Mouse (Mus musculus): ENCODE data around the gene Spc24. TPM values are rescaled to one million over a fixed set of nuclear protein-coding genes. Genes with fewer than 3 reads are reported as not detected.
"Not testable (repeated sequence)": the region's sequence is repeated elsewhere in the genome, so short reads cannot be mapped to it uniquely, and the experiment has no call there.

Gene Spc24
- 43.2 and 50.1 TPM in 2 replicates for total RNA-seq (2015)
- total RNA-seq (2017): 128 and 151 TPM in 2 replicates

GRCm38 (mm10) chr9:21760155-21761088, at the start of gene Spc24:
Spc24 (minus strand) TSS chr9:21760303.
- peak; percentile 94 for ATAC-seq (replicated peaks; ENCODE audit: poor library complexity)

- peak; percentile 72 for ATAC-seq (replicated peaks; ENCODE audit: poor library complexity)
Observed at GRCm38 (mm10) chr9:21808561-21808960, 48.5 kb upstream of the Spc24 start.

GRCm38 (mm10) chr9:21806976-21807375, 46.9 kb upstream of the Spc24 start:
- ATAC-seq (replicated peaks; ENCODE audit: poor library complexity): no peak

- no peak for ATAC-seq (replicated peaks; ENCODE audit: poor library complexity)
Observed at GRCm38 (mm10) chr9:21806363-21806762, 46.3 kb upstream of the Spc24 start.

DNA sequence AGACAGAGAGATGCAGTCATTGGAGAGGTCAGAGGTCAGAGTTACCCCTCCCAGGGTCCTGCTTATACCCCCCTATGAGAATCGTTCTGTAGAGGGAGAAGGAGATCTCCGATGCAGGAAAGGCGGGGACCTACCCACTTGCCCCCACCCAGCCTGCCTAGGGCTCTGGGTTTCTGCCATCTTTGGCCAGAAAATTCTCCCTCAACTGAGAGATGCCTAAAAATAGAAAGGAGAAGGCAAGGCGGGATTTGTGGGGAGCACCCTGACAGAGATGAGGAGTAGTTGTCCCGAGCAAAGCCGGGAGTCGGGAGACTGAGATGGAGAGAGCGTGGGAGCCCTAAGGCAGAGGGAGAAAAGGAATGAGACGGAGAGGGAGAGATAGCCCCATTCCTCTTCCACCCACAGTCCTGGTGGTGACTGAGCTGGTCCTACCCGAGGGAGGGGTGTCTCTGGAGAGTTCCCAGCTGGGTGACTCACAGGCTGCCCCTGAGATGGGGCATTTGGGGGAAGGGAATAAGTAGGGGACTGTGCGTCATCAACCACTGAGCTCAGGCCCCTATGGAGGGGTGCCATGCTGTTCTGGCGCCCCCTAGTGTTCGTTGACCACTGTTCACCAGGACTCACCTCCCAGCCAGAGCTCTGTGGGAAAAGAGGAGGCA, 44.0 kb upstream of the Spc24 start:
- peak; percentile 88 for ATAC-seq (replicated peaks; ENCODE audit: poor library complexity)

DNA sequence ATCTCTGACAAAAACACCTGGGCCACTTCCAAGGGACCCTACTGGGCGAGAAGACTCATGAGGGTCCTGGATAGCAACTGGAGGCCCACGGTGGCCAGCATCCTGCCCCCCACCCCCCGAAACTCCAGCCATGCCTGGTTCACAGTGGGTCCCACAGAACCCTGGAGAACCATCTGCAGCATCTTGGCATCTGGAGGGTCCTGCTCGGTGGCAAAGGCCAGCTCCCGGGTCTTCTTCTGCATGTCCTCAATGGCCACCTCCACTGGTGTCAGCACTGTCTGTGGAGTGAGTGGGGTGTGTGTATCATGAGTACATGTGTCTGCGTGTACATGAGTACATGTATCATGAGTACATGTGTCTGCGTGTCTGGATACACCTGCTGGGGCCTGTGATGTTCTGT, 41.5 kb upstream of the Spc24 start:
- ATAC-seq (replicated peaks; ENCODE audit: poor library complexity): no peak

GRCm38 (mm10) chr9:21801121-21801520, 41.0 kb upstream of the Spc24 start:
- ATAC-seq (replicated peaks; ENCODE audit: poor library complexity): no peak

DNA sequence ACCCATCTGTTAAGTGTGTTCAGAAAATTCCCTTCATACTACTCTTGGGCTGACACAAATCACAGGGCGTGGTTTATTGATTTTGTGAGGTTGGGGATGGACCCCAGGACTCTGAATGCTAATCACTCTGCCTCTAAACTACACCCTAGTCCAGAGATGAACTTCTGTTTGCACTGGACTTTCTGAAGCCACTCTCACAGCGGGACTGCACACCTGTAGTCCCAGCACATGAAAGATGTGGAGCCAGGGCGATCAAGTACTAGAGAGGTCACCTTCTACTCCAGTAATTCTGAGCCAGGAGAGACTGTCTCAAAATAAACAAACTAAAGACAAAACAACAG, 38.9 kb upstream of the Spc24 start:
- no peak for ATAC-seq (replicated peaks; ENCODE audit: poor library complexity)

DNA sequence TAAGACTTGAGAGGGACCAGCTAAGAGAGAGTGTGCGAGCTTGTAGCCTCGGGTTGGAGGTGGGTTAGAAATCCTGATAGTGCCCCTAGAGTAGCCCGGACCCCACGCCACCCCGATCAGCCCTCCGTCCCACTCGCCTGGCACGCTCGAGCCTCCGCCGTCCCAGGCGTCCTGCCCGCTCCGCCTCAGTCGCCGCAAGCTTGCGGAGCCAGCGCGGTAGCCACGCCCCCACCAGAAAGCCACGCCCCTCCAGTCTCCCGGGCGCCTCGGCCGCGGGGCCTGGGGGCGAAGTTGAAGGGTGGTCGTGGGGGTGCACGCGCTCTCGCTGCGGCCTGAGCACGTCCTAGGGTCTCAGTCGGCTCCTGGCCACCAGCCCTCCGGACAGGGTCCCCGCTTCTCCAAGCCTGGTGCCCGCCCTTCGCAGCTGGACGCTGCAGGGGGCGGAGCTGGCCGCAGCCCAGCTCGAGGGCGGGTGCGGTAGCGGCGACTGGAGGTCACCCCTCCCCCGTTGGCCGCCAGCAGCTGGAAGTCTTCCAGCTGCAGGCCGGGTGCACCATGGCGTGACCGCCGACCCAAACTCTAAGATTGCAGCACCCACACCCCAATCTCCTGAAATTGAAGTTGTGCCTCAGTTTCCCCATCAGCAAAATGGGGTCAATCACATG, 38.4 kb upstream of the Spc24 start, which contains the start of gene Kank2:
Kank2 (minus strand) TSS at position 400 of the 665 bp plus-strand sequence.
- peak; percentile 75 for ATAC-seq (replicated peaks; ENCODE audit: poor library complexity)

DNA sequence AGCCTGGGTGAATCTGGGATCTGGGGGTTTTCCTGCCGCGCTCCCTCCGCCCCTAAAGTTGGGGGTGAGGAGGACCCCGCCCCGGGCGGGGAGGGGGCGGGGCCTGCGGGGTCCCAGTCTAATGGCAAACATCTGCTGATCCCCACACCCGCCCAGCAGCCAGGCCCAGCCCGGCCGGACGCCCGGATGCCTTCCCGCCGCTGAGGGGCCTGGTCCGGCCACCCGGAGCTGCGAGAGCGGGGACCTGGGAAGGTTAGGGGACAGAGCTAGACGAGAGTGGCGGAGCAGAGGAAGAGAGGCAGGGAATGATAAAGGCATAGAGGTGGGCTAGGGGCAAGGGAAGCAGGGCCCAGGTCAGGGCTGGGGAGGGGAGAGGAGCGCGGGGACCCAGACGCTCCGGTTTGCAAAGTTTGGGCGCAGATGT, 37.8 kb upstream of the Spc24 start:
- peak; percentile 15; the same call in 1 of the 2 replicates for ATAC-seq (replicated peaks; ENCODE audit: poor library complexity)

- no peak for ATAC-seq (replicated peaks; ENCODE audit: poor library complexity)
Observed at GRCm38 (mm10) chr9:21796919-21797318, 36.8 kb upstream of the Spc24 start.

GRCm38 (mm10) chr9:21796259-21796658, 36.2 kb upstream of the Spc24 start:
- no peak for ATAC-seq (replicated peaks; ENCODE audit: poor library complexity)

DNA sequence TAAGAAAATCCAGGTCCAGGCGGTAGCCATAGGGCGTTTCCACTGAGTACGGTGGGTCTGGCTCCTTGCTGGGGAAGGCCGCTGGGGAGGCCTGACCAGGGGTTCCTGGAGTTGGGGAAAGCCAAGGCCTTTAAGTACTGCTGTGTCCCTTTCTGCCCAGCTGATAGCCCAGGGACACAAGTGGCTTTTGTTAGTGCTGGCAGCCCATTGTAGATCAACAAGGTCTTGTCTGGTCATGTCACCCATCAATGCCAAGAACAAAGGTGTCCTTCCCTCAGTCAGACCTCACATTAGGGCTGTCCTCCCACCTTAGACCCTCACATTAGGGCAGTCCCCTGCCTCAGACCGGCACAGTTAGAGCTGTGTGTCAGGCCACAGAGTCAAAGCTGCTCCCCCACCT, 35.5 kb upstream of the Spc24 start:
- no peak for ATAC-seq (replicated peaks; ENCODE audit: poor library complexity)

- ATAC-seq (replicated peaks; ENCODE audit: poor library complexity): no peak
Observed at GRCm38 (mm10) chr9:21794925-21795324, 34.8 kb upstream of the Spc24 start.

DNA sequence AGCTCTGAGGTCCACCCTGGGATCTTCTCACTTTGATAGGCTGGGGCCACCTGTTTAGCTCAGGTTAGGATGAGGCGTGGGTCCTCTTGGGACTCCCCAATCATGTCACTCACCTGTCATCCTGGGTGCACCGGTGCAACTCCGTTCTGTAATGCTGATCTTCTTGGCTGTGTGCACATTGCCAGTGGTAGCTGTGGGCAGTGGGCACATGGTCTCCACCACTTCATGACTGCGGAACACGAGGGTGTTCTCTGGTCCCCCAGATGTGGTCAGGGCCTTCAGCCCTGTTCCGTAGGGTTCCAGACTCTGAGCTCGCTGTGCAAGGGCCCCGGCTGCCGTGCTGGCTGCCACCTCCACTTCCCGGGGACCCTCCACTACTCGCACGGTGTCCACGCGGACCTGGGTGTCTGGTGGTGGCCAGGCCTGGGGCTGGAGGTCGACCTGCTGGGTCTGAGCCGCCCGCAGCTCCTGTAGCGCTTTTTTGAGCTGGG, 34.3 kb upstream of the Spc24 start:
- no peak for ATAC-seq (replicated peaks; ENCODE audit: poor library complexity)

DNA sequence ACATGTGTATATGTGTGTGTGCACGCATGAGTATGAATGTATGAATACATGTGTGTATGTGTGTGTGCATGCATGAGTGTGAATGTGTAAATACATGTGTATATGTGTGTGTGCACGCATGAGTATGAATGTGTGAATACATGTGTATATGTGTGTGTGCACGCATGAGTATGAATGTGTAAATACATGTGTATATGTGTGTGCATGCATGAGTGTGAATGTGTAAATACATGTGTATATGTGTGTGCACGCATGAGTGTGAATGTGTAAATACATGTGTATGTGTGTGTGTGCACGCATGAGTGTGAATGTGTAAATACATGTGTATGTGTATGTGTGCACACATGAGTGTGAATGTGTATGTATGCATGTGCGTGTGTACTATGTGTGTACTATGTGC, 33.4 kb upstream of the Spc24 start:
- not testable (repeated sequence) for ATAC-seq (replicated peaks; ENCODE audit: poor library complexity)

DNA sequence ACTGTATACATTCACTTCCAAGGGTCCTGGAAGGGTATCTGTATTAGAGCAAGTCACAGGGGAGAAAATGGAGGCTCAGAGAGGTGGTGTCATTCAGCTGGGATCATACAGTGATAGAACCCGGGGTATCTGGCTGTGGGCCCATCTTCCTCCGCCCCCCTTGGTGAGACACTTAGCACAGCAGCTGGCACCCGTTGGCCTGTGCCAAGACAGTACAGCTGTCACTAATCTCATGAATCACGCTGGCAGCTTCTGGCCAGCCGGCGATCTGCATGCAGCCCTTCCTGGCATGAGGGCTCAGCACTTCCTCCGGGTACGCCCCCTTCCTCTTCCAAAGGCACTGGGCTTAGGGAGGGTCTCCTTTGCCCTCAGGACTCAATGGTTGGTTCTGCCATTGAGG, 32.5 kb upstream of the Spc24 start:
- ATAC-seq (replicated peaks; ENCODE audit: poor library complexity): peak; percentile 68

- no peak for ATAC-seq (replicated peaks; ENCODE audit: poor library complexity)
Observed at GRCm38 (mm10) chr9:21791861-21792260, 31.8 kb upstream of the Spc24 start.

DNA sequence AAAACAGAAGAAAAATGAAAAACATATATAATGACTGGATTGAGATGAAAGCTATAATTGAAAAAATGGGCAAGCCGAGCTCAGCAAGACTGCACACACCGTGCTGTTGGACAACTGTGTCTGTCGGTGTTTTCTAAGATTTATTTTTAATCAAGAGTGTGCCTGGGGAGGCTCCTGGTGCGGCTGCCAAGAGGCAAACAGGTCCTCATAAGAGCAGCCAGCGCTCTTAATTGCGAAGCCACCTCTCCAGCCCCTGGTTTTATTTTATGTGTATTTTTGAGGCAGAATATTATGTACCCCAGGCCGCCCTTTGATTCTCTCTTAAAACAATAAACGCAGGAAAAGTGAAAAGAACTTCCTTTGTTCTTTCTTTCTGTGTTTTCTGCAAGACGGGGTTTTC, 28.1 kb upstream of the Spc24 start:
- no peak for ATAC-seq (replicated peaks; ENCODE audit: poor library complexity)

DNA sequence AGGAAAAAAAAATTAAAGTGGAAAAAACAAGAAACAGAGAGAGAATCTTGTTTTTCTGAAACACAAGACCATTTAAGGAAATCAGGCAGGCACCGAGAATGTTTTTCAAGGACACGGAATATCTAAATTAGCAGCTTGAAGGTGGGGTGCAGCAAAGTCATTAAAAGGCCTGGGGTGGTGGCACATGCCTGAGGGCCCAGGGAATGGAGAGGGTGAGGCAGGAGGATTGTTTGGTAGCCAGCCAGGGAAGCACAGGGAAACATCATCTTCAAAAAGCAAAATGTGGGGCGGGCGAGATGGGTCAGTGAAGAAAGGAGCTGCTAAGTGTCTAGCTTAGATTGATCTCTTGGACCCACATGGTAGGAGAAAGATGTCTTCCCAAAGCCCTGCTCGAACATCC, 27.6 kb upstream of the Spc24 start:
- ATAC-seq (replicated peaks; ENCODE audit: poor library complexity): no peak

- ATAC-seq (replicated peaks; ENCODE audit: poor library complexity): peak; percentile 93
Observed at GRCm38 (mm10) chr9:21786906-21787305, 26.8 kb upstream of the Spc24 start.

All from megakaryocyte progenitor cell, adult 5-6 weeks (primary cell).